Mouse (Mus musculus): ENCODE measurements at regions not wholly inside any gene's neighbourhood (a gene's known extent, or its start where the extent isn't known, plus 50 kb on each side); places are given as distances from the start of the nearest gene placed in this dataset.
"Not testable (repeated sequence)": the region's sequence is repeated elsewhere in the genome, so short reads cannot be mapped to it uniquely, and the experiment has no call there.

DNA sequence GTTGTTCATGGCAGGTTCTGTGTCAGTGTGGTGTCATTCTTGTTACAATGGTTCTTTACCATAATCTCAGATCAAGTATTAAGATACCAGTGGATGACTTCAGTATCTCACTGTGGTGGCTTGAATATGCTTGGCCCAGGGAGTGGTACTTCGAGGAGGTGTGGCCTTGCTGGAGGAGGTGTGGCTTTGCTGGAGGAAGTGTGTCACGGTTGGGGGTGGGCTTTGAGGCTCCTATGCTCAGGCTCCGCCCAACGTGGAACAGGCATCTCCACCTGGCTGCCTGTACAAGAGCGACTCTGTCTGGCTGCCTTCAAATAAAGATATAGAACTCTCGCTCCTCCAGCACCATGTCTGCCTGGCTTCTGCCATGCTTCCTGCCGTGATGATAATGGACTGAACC is 63.6 kb downstream of the Cd2 start:
- Histone ChIP-seq H3K4me3 (ENCODE audit: insufficient read depth, low read length) (no peak overlapping the region), H3K27ac (ENCODE audit: insufficient read depth, low read length) (no peak overlapping the region)
- TF ChIP-seq POLR2A (IDR thresholded peaks at IDR 0.05; ENCODE audit: extremely low read depth, insufficient read depth, low read length) (no peak), CTCF (IDR thresholded peaks at IDR 0.05; ENCODE audit: extremely low read depth, insufficient read depth, low read length) (no peak)

DNA sequence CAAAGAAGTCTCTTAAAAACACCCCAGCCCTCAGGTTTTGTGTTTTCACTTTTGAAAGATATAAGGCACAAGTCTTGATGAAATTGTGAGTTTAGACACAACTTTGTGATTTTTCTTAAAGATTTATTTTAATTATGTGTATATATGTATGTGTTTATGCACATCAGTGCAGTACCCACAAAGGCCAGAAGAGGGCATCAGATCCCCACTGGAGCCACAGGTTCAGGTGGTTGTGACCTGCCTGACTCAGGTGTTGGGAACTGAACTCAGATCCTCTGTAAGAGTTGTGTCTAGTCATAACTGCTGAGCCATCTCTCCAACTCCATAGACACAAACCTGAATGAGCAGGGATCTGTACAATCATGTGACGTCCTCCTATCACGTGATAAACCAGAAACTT is 67.8 kb downstream of the Cd2 start:
- Histone ChIP-seq H3K4me1 (ENCODE audit: control insufficient read depth, insufficient read depth, low read length) (no peaks in the 10 kb centered on the region), H3K4me3 (ENCODE audit: insufficient read depth, low read length) (no peak overlapping the region), H3K27ac (ENCODE audit: insufficient read depth, low read length) (no peak overlapping the region)
- TF ChIP-seq POLR2A (IDR thresholded peaks at IDR 0.05; ENCODE audit: extremely low read depth, insufficient read depth, low read length) = no peak
- TF ChIP-seq CTCF (IDR thresholded peaks at IDR 0.05; ENCODE audit: extremely low read depth, insufficient read depth, low read length) = no peak

More for the DNA sequence above, 63.6 kb downstream of the Cd2 start:
- H3K4me1 ChIP-seq (ENCODE audit: control insufficient read depth, insufficient read depth, low read length) = no peaks in the 10 kb centered on the region

- Histone ChIP-seq H3K4me1 (ENCODE audit: control insufficient read depth, insufficient read depth, low read length) (peaks cover 5% of the 10 kb centered on the region), H3K4me3 (ENCODE audit: insufficient read depth, low read length) (no peak overlapping the region), H3K27ac (ENCODE audit: insufficient read depth, low read length) (no peak overlapping the region)
- TF ChIP-seq CTCF (IDR thresholded peaks at IDR 0.05; ENCODE audit: extremely low read depth, insufficient read depth, low read length) (no peak), POLR2A (IDR thresholded peaks at IDR 0.05; ENCODE audit: extremely low read depth, insufficient read depth, low read length) (no peak)
Observed at GRCm38 (mm10) chr3:101216711-101217110, 71.0 kb downstream of the Cd2 start.

- Histone ChIP-seq H3K27ac (ENCODE audit: insufficient read depth, low read length) (no peak overlapping the region), H3K4me1 (ENCODE audit: control insufficient read depth, insufficient read depth, low read length) (peaks cover 5% of the 10 kb centered on the region), H3K4me3 (ENCODE audit: insufficient read depth, low read length) (no peak overlapping the region)
- TF ChIP-seq POLR2A (IDR thresholded peaks at IDR 0.05; ENCODE audit: extremely low read depth, insufficient read depth, low read length) = no peak
- no peak for TF ChIP-seq CTCF (IDR thresholded peaks at IDR 0.05; ENCODE audit: extremely low read depth, insufficient read depth, low read length)
Observed at GRCm38 (mm10) chr3:101213212-101213562, 74.6 kb downstream of the Cd2 start.

DNA sequence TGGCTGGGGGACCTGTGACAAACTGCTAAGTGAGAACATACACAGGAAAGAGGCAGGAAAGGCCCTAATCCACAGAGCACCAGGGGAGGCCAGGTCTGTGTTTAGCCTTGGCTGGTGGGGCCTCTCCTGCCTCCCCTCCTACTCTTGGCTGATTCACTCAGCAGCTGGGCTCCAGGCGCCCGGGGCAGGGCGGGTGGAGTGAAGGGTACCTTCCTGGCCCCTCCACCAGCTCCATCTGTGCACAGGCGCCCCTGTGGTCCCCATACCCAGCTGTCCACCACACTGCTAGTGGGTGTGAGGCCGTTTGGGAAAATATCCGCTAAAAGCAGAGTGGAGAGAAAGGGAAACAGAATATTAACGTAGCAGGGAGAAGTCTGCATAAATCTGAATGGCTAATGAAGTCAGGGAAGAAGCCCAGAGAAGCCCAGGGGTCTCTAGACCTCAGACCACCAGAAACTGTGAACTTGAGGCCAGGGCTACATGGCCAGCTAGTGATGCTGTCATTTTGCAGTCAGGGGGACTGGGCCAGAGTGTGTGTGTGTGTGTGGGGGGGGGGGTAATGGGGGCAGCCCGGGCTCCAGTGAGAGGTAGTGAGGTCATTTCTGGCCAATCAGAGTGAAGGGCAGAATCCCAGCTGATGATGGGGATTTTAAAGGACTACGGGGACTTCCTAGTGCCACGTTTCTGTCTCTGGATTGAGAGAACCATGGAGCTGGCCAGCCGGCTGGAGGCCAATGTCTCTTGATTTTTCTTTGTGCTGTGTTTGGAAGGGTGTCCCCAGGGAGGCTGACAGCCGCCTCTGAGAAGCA is 75.1 kb downstream of the Cd2 start:
- TF ChIP-seq POLR2A (IDR thresholded peaks at IDR 0.05; ENCODE audit: extremely low read depth, insufficient read depth, low read length) (no peak), CTCF (IDR thresholded peaks at IDR 0.05; ENCODE audit: extremely low read depth, insufficient read depth, low read length) (no peak)
- no peak overlapping the region for H3K4me3 ChIP-seq (ENCODE audit: insufficient read depth, low read length)
- peaks cover 5% of the 10 kb centered on the region for H3K4me1 ChIP-seq (ENCODE audit: control insufficient read depth, insufficient read depth, low read length)
- H3K27ac ChIP-seq (ENCODE audit: insufficient read depth, low read length) = no peak overlapping the region

- no peak overlapping the region for H3K27ac ChIP-seq (ENCODE audit: insufficient read depth, low read length)
- H3K4me3 ChIP-seq (ENCODE audit: insufficient read depth, low read length) = no peak overlapping the region
- TF ChIP-seq POLR2A (IDR thresholded peaks at IDR 0.05; ENCODE audit: extremely low read depth, insufficient read depth, low read length) (no peak), CTCF (IDR thresholded peaks at IDR 0.05; ENCODE audit: extremely low read depth, insufficient read depth, low read length) (no peak)
- H3K4me1 ChIP-seq (ENCODE audit: control insufficient read depth, insufficient read depth, low read length) = peaks cover 5% of the 10 kb centered on the region
Observed at GRCm38 (mm10) chr3:101211936-101212335, 75.8 kb downstream of the Cd2 start.

GRCm38 (mm10) chr3:101209546-101209945 is 78.2 kb downstream of the Cd2 start:
- TF ChIP-seq POLR2A (IDR thresholded peaks at IDR 0.05; ENCODE audit: extremely low read depth, insufficient read depth, low read length) (no peak), CTCF (IDR thresholded peaks at IDR 0.05; ENCODE audit: extremely low read depth, insufficient read depth, low read length) (no peak)
- Histone ChIP-seq H3K4me3 (ENCODE audit: insufficient read depth, low read length) (no peak overlapping the region), H3K27ac (ENCODE audit: insufficient read depth, low read length) (no peak overlapping the region), H3K4me1 (ENCODE audit: control insufficient read depth, insufficient read depth, low read length) (peaks cover 5% of the 10 kb centered on the region)

DNA sequence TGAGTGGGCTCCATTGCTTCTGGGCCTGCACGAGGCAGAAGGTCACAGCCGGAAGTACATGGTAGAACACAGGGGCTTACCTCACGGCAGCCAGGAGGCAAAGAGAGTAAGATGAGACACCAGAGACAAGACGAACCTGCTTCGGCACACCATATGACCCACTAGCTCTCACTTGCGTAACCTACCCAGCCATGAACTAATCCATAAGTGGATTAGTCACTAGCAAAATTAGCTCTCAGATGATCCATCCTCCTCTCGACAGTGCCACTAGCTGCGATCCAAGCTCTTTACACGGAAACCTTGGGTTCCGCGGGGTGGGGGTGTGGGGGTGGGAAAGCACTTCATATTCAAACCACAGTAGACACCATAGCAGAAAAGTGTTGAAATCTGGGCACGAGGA is 79.0 kb downstream of the Cd2 start:
- H3K27ac ChIP-seq (ENCODE audit: insufficient read depth, low read length) = no peak overlapping the region
- no peak overlapping the region for H3K4me3 ChIP-seq (ENCODE audit: insufficient read depth, low read length)
- H3K4me1 ChIP-seq (ENCODE audit: control insufficient read depth, insufficient read depth, low read length) = peaks cover 5% of the 10 kb centered on the region
- TF ChIP-seq POLR2A (IDR thresholded peaks at IDR 0.05; ENCODE audit: extremely low read depth, insufficient read depth, low read length) (no peak), CTCF (IDR thresholded peaks at IDR 0.05; ENCODE audit: extremely low read depth, insufficient read depth, low read length) (no peak)

GRCm38 (mm10) chr3:101206172-101206571 is 81.6 kb downstream of the Cd2 start:
- H3K4me3 ChIP-seq (ENCODE audit: insufficient read depth, low read length); H3K27ac ChIP-seq (ENCODE audit: insufficient read depth, low read length): not testable (repeated sequence)

DNA sequence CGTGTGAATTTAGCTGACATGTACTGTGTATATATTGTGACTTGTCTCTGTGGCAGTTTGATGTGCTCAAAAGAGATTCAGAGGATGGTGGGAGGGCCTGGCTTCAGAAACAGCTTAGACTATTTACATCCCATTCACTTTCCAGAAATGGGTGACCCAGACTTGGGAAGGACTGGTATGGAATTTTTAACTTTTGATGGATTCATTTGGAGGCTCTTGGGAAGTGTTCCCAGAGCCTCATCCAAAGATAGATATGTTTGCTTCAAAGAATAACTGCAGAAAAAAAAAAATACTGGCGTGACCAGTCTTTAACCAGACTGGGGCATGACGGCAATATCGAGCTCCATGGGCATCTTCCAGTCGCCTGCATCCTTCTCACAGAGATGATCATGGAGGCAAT is 84.6 kb upstream of the Ptgfrn start:
- Histone ChIP-seq H3K4me1 (ENCODE audit: control insufficient read depth, insufficient read depth, low read length) (peaks cover 2% of the 10 kb centered on the region), H3K27ac (ENCODE audit: insufficient read depth, low read length) (no peak overlapping the region), H3K4me3 (ENCODE audit: insufficient read depth, low read length) (no peak overlapping the region)
- no peak for TF ChIP-seq POLR2A (IDR thresholded peaks at IDR 0.05; ENCODE audit: extremely low read depth, insufficient read depth, low read length)
- TF ChIP-seq CTCF (IDR thresholded peaks at IDR 0.05; ENCODE audit: extremely low read depth, insufficient read depth, low read length) = no peak

More at GRCm38 (mm10) chr3:101206172-101206571, 81.6 kb downstream of the Cd2 start:
- not testable (repeated sequence) for H3K4me1 ChIP-seq (ENCODE audit: control insufficient read depth, insufficient read depth, low read length)
